Mouse (Mus musculus) olfactory bulb, adult 2 months (tissue): ENCODE results near the gene Ptpn13. TPM values are rescaled to one million over a fixed set of nuclear protein-coding genes. Genes with fewer than 3 reads are reported as not detected.

ENCODE experiments used
- H3K27ac ChIP-seq: fragments of 200-500 bp; 2 replicates; pipeline ENCODE4 v1.5.1; 2012; ENCODE audit warnings: low read depth, low read length; ENCODE audit not compliant: insufficient read depth
- H3K4me1 ChIP-seq: fragments of 200-500 bp; 2 replicates; pipeline ENCODE4 v1.6.1; 2012; ENCODE audit warnings: low read length; ENCODE audit not compliant: control insufficient read depth, insufficient read depth
- H3K4me3 ChIP-seq: fragments of 200-500 bp; 2 replicates; pipeline ENCODE4 v1.5.1; 2012; ENCODE audit warnings: mild to moderate bottlenecking, low read depth, low read length, moderate library complexity; ENCODE audit not compliant: insufficient read depth
- CTCF ChIP-seq: fragments of 200-500 bp; IDR thresholded peaks from 2 replicates; pipeline ENCODE4 v1.5.1; 2012; ENCODE audit warnings: low read depth, mild to moderate bottlenecking, low read length, moderate library complexity; ENCODE audit not compliant: insufficient read depth
- POLR2A ChIP-seq: fragments of 200-500 bp; IDR thresholded peaks from 2 replicates; pipeline ENCODE4 v1.6.1; 2012; ENCODE audit warnings: mild to moderate bottlenecking, low read depth, low read length, moderate library complexity; ENCODE audit not compliant: insufficient read depth
- WGBS: fragments of 180-500 bp; shearing (Covaris S2); methylation state at CpG from one replicate; pipeline ENCODE4 v1.1.7; 2018; 5-methylcytosine and 5-hydroxymethylcytosine counted together
- polyA plus RNA-seq: library from polyadenylated mRNA; stranded (reverse); fragments of >200 nt; gene quantifications from 2 replicates; pipeline ENCODE4 v1.2.4, GENCODE M21; 2012; ENCODE audit warnings: low replicate concordance; ENCODE audit not compliant: missing spikeins, insufficient read depth, insufficient read length

Ptpn13 gene
- not detected in 2 replicates for polyA plus RNA-seq

DNA sequence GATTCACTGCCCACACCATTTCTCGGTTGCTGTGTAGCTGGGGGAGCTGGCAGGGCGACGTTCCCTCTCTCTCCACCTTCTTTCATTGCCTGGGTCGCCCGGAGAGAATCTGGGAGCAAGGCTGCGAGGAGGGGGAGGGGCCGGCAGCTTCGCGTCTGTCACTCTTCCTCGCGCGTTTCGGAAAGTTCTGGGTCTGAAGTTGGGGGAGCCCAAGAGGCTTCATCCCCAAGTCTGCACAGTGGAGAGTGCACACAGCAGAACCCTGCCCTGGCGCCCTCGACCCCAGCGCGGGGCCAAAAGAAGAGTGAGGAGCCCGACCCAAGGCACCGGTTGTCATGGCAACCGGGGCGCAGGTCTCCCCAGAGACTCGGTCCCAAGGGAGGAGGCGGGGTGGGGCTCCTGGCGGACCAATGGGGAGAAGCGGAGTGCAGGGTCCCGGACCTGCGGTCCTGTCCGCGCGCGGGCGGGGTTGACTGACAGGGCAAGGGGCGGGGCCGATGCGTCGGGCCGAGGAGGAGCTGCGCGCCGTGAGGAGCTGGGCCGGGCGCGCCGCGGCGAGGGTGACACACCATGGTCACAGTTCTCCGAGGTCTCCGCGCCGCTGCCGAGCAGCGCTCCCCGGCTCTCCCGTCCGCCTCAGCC is at the start of gene Ptpn13:
Gene Ptpn13 (plus strand): TSS at position 515 of the 642 bp plus-strand sequence.
- peaks cover 4% of the 10 kb centered on the region; the same call in 1 of the 2 replicates for H3K4me1 ChIP-seq
- whole genome bisulfite sequencing = under 1% methylated on average over 55 of the region's 55 CpGs
- H3K4me3 ChIP-seq = peak within 1 kb of the TSS; percentile 65
- TF ChIP-seq CTCF (no peak), POLR2A (peak; percentile 24; the same call in 1 of the 2 replicates)
- peak within 1 kb of the TSS; percentile 67 for H3K27ac ChIP-seq

DNA sequence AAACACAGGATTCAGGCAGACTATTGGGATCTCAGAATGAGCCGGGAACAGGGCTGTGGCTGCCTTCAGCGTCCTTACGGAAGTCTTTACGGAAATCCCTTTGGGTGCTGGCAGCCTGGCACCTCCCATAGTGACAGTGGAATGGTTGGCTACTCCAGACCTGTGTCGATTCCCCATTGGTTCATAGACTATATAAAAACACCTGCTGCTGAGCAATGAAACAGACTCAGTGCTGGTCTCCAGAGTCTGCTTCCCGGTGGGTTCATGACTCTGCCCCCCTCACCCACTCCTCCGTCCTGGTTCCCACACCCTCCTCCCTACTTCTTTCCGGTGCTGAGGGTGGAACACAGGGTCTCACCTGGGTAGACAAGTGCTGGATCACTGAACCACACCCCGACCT is 49.8 kb upstream of the Ptpn13 start:
- H3K4me1 ChIP-seq = no peaks in the 10 kb centered on the region
- WGBS = 94% methylated on average over 9 of the region's 9 CpGs
- no peak overlapping the region for H3K27ac ChIP-seq
- no peak overlapping the region for H3K4me3 ChIP-seq
- TF ChIP-seq CTCF (no peak), POLR2A (no peak)

DNA sequence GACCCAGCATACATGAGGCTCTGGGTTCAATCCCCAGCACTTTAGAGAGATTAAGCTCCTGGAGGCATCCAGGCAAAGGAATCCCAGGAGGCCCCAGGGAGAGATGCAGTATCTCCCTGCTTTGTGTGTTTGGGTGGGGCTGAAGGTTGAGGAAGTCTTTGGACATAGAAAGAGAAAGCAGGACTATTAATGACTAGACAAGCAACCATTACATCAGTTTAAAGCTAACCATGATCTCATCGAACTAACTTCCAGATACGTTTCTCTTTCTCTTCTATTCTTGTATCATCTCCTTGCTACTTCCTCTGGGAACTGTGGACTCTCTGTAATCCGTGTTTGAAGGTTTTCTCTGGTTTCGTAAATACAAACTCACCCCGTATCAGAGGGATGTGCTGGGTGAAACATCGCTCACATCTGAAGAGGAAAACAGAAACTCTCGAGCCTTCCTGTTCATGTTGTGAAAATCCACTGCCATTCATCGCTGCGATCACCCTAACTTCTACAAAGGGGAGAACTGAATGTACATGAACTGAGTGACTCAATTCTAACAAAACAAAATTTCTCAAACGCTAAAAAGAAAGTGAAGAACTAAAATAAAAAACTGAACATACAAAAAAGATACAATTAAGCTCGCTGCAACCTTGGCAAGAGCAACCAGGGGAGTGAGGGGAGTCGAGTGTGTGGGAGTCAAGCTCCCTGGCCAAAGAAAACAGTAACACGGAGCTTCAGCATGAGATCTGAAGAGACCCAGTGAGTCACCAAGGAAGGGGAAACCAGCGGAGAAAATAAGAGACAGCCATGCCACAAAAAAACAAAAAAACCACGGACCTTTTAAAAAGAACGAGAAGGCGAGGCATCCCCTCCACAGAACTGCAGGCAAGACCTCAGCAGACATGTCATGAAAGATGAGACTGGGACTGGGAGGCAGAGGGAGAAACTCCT is 48.4 kb upstream of the Ptpn13 start:
- WGBS = 47% methylated on average over 17 of the region's 17 CpGs
- Histone ChIP-seq H3K4me1 (no peaks in the 10 kb centered on the region), H3K27ac (no peak overlapping the region), H3K4me3 (no peak overlapping the region)
- TF ChIP-seq POLR2A = no peak
- TF ChIP-seq CTCF = no peak

DNA sequence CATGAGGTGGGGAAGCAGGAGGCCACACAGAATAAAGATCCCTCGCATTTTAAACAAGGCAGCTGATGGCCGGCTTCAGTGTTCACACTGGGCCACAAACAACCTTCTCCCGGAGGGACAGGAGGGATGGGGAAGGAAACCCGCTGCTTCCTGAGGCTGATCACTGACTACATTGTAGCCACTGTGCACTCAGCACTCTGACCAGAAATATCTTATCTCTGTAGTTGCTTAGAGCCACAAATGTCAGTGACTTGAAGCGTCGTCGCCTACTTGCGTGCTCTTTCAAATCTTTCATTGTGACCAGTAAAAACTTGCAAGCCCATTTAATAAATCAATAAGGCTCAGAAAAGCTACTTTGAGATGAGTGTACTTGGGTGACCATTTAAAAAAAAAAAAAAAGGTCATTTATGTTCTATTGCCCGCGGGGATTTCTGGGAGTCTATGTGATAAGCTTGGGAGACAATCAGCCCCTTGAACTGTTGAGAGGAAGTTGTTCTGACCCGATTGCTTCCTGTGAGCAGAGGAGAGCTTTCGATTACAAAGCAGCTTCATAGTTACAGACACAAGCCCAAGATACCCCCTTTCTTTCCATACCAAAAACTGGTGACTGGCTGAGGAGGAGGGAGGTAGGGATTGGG is 47.4 kb upstream of the Ptpn13 start:
- WGBS = 73% methylated on average over 12 of the region's 12 CpGs
- H3K27ac ChIP-seq = no peak overlapping the region
- TF ChIP-seq CTCF = no peak
- no peak for TF ChIP-seq POLR2A

DNA sequence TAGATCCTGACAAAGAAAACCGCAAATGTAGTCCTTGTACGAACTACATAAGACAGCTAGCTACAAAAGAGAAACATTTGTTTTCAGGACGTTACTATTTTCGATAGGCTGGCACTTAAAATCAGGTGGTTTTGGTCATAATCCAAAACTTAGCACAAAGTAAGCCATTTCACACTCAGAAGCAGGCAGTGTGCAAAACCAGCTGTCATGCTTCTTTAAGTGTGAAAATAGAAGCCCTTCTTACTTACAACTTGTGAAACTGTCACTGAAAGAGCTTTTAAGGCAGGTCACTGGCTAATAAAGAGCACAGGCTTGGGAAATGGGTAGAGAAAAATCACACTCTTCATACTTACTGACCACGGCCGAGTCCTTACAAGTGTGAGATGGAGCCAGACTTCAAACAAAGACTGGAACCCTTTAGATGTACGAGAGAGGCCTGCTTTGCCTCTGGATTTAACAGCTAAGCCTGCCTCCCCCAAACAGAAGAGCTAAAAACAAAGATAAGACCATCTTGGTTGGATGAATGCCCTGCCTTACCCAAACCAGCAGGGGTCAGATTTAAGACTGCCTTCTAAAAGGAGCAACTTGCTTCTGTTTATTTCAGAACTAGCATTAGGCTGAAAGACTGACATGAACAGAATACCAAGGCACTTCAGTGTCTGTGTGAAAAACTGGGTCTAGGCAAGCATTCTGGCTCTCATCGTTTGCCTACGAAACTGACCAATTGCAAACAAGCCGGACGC is 44.0 kb upstream of the Ptpn13 start:
- no peak overlapping the region for H3K27ac ChIP-seq

More for the DNA sequence above, 47.4 kb upstream of the Ptpn13 start:
- Histone ChIP-seq H3K4me3 (no peak overlapping the region), H3K4me1 (no peaks in the 10 kb centered on the region)

DNA sequence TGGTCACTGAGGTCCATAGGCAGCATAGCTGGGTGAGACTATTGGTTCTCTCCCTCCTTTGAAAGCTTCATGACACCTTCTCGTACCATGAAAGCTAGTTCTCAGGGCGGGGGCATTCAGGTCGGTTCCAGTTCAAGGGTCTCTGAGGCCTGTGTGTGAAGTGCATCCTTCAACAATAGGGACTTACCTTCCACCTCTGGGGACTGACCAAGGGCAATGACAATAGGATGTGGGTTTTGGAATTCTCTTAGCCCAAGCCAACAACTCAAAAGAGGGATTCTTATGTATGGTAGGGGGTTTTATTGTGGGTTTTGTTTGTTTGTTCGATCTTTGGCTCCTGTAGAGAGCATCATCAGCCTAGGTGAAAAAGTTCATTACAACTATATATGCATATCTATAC is 42.0 kb upstream of the Ptpn13 start:
- TF ChIP-seq CTCF = no peak
- no peak for TF ChIP-seq POLR2A
- 95% methylated on average over 4 of the region's 4 CpGs for WGBS
- Histone ChIP-seq H3K4me3 (no peak overlapping the region), H3K4me1 (0 out of 2 replicates have a peak, but pooled peaks cover 6% of the 10 kb centered on the region), H3K27ac (no peak overlapping the region)

More for the DNA sequence above, 44.0 kb upstream of the Ptpn13 start:
- H3K4me1 ChIP-seq = no peaks in the 10 kb centered on the region
- 59% methylated on average over 11 of the region's 11 CpGs for WGBS
- no peak overlapping the region for H3K4me3 ChIP-seq
- no peak for TF ChIP-seq POLR2A
- no peak for TF ChIP-seq CTCF

DNA sequence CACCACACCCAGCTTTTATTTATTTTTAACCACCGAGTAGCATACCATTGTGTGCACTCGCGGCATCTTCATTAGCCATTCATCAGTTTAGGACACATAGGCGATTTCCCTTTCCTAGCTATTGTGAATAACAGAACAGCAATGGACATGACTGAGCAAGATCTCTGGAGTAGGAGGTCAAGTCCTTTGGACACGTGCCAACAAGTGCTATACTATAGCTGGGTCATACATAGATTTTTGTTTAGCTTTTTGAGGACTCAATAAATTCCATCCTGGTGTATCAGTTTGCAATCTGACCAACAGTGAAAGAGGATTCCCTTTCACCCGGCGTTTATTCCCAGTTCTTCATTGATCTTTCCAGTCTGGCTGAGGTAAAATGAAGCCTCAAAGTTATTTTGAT is 41.0 kb upstream of the Ptpn13 start:
- TF ChIP-seq CTCF = no peak
- Histone ChIP-seq H3K27ac (no peak overlapping the region), H3K4me3 (no peak overlapping the region), H3K4me1 (0 out of 2 replicates have a peak, but pooled peaks cover 6% of the 10 kb centered on the region)
- 82% methylated on average over 7 of the region's 7 CpGs for WGBS

DNA sequence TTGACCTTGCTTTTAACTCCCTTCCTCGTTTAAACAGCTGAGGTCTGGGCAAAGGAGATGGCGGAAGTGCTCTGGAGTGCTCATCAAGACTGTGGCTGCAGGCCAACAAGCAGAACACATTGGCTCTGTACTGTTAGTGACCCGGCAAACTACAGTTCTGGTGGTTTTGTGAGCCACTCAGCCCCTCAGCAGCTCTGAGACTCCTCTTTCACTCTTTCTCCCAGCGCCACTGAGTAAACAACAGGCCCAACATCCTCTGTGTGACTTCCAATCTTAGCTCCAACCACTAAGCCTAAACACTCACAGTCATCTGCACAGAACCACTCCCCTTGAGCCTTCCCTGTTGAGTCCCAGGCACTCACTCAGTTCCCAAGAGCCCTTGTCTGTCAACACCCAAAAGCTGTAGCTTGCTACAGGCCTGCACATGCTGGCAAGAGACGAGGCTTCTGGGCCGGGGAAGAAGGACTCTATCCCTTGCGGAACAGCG is 37.4 kb upstream of the Ptpn13 start:
- H3K27ac ChIP-seq = no peak overlapping the region
- H3K4me3 ChIP-seq = no peak overlapping the region
- WGBS = 65% methylated on average over 8 of the region's 8 CpGs

DNA sequence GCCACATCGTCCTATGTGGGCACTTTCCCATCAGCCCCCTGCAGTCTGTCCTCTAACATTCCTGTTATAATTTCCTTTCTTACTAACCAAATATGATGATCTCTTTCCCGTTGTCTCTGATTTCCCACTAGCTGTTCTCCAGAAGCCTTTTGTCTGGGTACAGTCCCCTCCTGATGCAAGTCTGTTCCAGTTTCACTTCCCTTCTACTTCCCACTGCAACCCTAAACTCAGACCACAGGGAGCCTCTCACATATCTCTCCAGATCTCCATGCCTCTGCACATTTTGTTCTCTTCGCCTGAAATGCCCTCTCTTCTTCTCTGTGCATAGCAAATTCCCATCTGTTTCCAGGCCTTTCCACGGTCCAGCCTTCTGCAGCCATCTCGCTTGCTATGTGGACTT is 35.6 kb upstream of the Ptpn13 start:
- 90% methylated on average over 5 of the region's 5 CpGs for WGBS
- Histone ChIP-seq H3K27ac (no peak overlapping the region), H3K4me3 (no peak overlapping the region), H3K4me1 (0 out of 2 replicates have a peak, but pooled peaks cover 6% of the 10 kb centered on the region)
- TF ChIP-seq CTCF (no peak), POLR2A (no peak)

More for the DNA sequence above, 37.4 kb upstream of the Ptpn13 start:
- no peak for TF ChIP-seq POLR2A
- 0 out of 2 replicates have a peak, but pooled peaks cover 6% of the 10 kb centered on the region for H3K4me1 ChIP-seq
